Mouse (Mus musculus) frontal cortex, postnatal 14 days (tissue): Measurements from ENCODE around the gene Arid3a.
A peak's percentile ranks its signal among the peaks of the same experiment; 100 is the strongest.
"Not testable (repeated sequence)": the region's sequence is repeated elsewhere in the genome, so short reads cannot be mapped to it uniquely, and the experiment has no call there.

Experiments used
- DNase-seq, 2 experiments: peaks; one replicate each; pipeline ENCODE4 v3.0.0; 2022; ENCODE audit warnings: low spot score in 2 of 2

Gene Arid3a

GRCm38 (mm10) chr10:79946752-79947322 lies 20.0 kb downstream of the Arid3a start:
- no peak for DNase-seq

DNA sequence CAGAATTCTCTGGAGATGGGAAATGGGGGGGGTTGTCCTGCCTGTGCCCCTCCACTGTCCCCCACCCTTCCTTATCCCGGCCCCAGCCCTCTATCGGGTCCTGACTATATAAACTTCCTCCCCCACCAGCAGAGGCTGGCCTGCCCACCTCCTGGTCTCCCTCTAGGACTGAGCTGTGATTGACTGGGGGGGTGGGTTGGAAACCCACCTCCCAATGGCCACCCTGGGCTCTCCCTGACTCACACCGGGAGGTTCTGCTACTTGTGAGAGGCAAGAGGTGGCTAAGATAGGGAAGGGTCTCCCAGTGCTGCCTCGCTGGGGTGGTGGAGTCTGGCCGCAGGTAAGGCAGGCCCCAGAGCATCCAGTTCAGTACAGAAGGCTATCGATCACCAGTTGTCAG lies 20.7 kb downstream of the Arid3a start:
- DNase-seq: no peak

GRCm38 (mm10) chr10:79949873-79950272 lies 23.0 kb downstream of the Arid3a start:
- no peak for DNase-seq

DNA sequence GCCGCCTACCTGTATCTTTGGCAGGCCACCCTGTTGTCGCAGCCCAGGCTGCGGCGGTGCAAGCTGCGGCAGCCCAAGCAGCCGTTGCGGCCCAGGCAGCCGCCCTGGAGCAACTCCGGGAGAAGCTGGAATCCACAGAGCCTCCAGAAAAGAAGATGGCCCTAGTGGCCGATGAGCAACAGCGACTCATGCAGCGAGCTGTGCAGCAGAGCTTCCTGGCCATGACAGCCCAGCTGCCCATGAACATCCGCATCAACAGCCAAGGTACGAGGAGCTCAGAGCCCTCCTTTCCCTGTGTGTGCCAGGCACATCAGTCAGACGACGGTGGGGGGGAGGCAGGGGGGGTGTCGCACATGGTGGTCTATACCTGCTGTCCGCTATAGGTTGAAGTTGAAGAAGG lies 23.8 kb downstream of the Arid3a start:
- DNase-seq: no peak

DNA sequence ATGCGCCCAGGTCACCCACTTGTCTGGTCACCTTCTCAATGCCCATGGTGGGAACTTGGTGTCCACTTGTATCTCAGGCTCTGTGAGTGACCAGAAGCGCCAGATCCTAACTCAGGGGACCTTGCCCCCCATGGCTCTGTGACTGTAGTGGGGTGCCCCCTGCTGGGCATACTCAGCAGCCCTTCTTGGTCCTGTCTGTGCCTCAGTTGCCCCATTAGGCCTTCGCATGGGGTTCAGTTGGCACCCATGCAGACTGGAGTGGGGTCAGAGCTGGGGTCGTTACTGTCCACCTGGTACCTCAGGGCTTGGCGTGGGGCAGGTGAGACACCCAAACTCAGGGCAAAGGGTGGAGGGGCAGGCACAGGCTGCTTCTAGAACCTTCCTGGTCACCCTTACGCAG lies 27.1 kb downstream of the Arid3a start:
- no peak for DNase-seq

GRCm38 (mm10) chr10:79955691-79956090 lies 28.8 kb downstream of the Arid3a start:
- no peak for DNase-seq

DNA sequence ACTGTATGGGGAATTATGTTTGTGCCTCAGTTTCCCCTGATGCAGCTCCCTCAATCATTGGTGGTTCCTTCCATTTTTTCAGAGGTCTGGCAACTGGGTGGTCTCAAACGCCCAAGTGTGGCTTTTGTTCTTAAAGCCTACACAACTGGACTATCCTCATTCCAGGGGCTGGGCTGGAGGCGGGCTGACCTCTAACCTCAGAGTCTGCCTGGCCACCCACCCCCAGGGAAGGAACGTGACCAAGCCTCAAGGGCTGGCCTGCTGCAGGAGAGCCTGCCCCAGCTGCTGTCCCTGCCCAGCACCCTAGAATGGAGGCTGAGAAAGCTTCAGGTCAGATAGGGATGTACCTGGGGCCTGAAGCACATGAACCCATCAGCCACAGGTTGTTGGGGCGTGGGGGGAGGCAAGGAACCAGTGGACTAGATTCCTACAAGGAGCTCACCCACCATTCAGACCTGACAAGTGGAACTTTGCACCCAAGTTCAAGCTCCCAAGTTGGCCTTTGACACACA lies 29.9 kb downstream of the Arid3a start:
- no peak for DNase-seq

- peak; percentile 56 to 69 for DNase-seq
Observed at GRCm38 (mm10) chr10:79958140-79958816, 31.4 kb downstream of the Arid3a start.

- DNase-seq: not testable (repeated sequence)
Observed at GRCm38 (mm10) chr10:79959412-79959811, 32.6 kb downstream of the Arid3a start.

- peak; percentile 99 to 100 for DNase-seq
Observed at GRCm38 (mm10) chr10:79959847-79960601, 33.2 kb downstream of the Arid3a start, which contains the start of gene Wdr18. TSS of gene Wdr18 (plus strand) at chr10:79960152.

DNA sequence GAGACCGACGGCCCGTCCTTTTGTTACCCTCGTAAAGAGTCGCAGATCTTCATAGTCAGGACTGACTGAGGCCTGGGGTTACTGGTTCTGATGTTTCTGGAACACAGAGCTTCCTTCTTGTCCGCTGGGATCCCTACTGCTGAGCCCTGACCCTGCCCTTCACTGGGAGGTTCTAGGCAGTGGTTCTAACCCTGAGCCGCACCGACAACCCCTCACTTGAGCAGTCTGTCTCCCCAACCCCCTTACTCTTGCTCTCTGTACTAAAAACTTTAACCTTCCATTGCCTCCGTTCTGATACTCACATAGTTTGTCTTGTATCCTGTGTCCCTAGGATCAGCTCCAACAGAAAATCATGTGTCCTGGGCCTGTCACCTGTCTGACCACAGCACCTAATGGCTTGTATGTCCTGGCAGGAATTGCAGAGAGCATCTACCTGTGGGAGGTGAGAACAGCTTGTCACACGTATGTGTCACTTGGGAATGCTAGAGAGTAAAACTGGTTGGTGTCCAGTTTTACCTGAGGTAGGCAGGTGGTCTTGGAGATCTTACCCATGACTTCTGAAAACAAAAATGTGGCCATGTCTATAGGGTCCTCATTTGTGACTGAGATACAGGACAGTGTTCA lies 33.9 kb downstream of the Arid3a start:
- DNase-seq: no peak

- DNase-seq: no peak
Observed at GRCm38 (mm10) chr10:79964727-79965126, 37.9 kb downstream of the Arid3a start.

GRCm38 (mm10) chr10:79965325-79965724 lies 38.5 kb downstream of the Arid3a start:
- no peak for DNase-seq

DNA sequence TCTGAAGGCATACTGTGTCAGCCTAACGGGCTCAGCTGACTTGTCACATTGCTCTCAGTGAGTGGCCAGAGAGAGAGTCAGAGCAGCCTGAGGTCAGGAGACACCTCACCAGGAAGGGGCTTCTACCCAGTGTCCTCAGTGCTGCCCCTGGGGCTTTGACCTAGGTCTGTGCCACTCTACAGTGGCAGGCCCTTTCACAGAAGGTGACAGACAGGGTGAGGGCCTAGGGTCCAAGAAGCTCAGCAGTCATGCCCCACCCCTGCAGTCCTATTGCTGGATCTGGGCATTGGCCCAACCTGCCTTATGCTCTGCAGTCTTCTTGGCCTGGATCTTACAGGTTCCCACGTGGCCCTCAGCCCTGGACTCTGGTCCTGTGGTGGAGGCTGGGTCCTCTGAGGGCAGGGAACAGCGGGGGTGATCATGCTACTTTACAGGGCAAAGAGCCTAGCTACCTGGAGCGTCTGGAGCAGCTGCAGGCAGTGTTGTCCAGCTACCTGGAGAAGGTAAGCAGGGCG lies 40.1 kb downstream of the Arid3a start:
- DNase-seq: no peak

GRCm38 (mm10) chr10:79968181-79968580 lies 41.3 kb downstream of the Arid3a start:
- DNase-seq: no peak

DNA sequence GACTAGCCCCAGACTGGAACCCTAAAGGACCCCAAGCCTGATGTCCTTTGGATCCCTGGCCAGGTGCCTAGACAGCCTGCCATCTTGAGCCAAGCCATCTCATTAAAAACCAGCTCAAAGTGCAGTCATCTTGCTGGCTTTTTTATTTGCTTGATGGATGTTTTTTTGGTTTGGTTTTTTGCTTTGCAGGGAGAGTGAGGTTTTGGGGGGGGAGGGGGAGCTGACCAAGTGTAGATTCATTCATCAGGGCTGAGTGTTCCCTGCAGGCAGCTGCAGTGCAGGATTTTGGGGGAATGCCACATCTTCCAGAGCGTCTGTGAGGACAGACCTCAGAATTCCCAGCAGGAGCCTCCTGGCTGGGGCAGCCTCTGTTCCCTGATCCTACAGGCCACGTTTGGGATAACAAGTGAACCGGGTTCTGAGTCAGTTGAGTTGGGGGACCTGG lies 42.3 kb downstream of the Arid3a start:
- DNase-seq: no peak

DNA sequence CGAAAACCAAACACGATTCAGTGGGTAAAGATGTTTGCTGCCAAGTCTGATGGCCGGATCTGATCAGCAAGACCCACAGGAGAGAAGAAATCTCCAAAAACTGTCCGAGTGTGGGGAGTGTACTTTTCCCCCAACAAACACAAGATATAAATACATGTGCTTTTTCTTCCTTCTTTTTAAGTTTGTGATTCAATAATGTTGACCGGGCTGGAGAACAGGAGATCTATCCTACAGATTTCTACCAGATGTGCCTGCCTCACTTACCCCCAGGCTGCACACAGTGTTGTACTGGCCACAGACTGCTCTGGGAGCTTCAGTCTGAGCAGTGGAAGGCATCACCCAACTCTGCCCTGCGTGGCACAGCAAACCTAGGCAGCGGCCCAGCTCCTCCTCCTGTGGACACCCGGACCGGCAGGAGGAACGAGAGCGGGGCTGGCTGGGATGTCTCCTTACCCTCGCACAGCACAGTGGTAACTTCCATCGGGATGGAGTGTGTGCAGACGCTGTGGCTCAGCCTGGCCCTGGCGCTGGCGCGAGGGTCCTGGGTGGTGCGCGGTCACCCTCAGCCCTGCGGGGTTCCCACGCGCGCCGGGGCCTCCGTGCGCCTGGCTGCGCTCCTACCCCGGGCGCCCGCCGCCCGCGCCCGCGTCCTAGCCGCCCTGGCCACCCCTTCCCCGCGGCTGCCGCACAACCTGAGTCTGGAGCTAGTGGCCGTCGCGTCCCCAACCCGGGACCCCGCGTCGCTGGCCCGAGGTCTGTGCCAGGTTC lies 43.8 kb downstream of the Arid3a start, which contains the start of gene Grin3b:
Gene Grin3b (plus strand): TSS at position 301 of the 768 bp plus-strand sequence.
- DNase-seq: no peak

GRCm38 (mm10) chr10:79971183-79971497 lies 44.3 kb downstream of the Arid3a start:
- no peak for DNase-seq

DNA sequence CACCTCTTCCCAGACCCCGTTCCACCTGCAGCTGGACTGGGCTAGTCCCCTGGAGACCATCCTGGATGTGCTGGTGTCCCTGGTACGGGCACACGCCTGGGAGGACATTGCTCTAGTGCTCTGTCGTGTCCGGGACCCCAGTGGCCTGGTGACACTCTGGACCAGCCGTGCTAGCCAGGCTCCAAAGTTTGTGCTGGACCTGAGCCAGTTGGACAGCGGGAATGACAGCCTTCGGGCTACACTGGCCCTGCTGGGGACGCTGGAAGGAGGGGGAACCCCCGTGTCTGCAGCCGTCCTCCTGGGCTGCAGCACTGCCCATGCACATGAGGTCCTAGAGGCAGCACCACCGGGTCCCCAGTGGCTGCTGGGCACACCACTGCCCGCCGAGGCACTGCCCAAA lies 46.0 kb downstream of the Arid3a start:
- no peak for DNase-seq

DNA sequence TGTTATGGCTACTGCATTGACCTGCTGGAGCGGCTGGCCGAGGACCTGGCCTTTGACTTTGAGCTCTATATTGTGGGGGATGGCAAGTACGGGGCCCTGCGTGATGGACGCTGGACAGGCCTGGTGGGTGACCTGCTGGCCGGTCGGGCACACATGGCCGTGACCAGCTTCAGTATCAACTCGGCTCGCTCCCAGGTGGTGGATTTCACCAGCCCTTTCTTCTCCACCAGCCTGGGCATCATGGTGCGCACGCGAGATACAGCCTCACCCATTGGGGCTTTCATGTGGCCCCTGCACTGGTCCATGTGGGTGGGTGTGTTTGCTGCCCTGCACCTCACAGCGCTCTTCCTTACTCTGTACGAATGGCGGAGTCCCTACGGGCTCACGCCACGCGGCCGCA lies 47.2 kb downstream of the Arid3a start:
- DNase-seq: no peak

DNA sequence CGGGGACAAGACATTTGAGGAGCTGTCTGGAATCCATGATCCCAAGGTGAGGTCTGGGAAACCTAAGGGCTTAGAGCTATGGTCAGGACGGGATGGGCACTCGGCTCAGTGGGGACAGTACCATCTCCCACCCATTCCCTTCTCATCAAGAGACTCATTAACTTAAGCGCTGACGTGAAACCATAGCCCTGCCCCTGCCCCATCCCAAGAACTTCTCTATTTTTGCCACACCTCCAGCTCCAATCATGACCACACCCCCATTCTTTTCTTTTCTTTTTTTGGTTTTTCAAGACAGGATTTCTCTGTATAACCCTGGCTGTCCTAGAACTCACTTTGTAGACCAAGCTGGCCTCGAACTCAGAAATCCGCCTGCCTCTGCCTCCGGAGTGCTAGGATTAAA lies 47.8 kb downstream of the Arid3a start:
- no peak for DNase-seq
